Mouse (Mus musculus): ENCODE data around the gene Arfgap3. TPM values are rescaled to one million over a fixed set of nuclear protein-coding genes. Genes with fewer than 3 reads are reported as not detected.

Gene Arfgap3
- total and polyA plus RNA-seq, 2 experiments: 4.7 to 9.0 TPM

- peak overlapping the region; percentile 79 for H3K27ac ChIP-seq (replicated peaks; ENCODE audit: insufficient read depth, low read depth, low read length)
Measured at GRCm38 (mm10) chr15:83293706-83294645, 56.1 kb downstream of the Arfgap3 start.

GRCm38 (mm10) chr15:83293144-83293543 lies 56.9 kb downstream of the Arfgap3 start:
- TF ChIP-seq CTCF (IDR thresholded peaks at IDR 0.05; ENCODE audit: low read depth, low read length): no peak
- no peak for TF ChIP-seq POLR2A (IDR thresholded peaks at IDR 0.05; ENCODE audit: extremely low read depth, insufficient read depth, low read length)
- DNase-seq (ENCODE audit: extremely low read depth, low read depth, low spot score): peak; percentile 48

More at GRCm38 (mm10) chr15:83293706-83294645, 56.1 kb downstream of the Arfgap3 start:
- DNase-seq (ENCODE audit: extremely low read depth, low read depth, low spot score): no peak
- Histone ChIP-seq H3K36me3 (ENCODE audit: control insufficient read depth, insufficient read depth, low read length) (no peaks in the 10 kb centered on the region), H3K27me3 (ENCODE audit: control insufficient read depth, insufficient read depth, low read length) (no peaks in the 10 kb centered on the region), H3K4me3 (ENCODE audit: insufficient read depth, low read depth, low read length) (no peak overlapping the region), H3K9ac (ENCODE audit: low read depth, low read length) (no peak overlapping the region), H3K79me2 (ENCODE audit: control insufficient read depth, insufficient read depth, low read length) (no peaks in the 10 kb centered on the region), H3K4me1 (ENCODE audit: control insufficient read depth, insufficient read depth, low read length) (no peaks in the 10 kb centered on the region)
- WGBS: 70% methylated on average over 8 of the region's 8 CpGs
- TF ChIP-seq POLR2A (IDR thresholded peaks at IDR 0.05; ENCODE audit: extremely low read depth, insufficient read depth, low read length) (no peak), CTCF (IDR thresholded peaks at IDR 0.05; ENCODE audit: low read depth, low read length) (no peak)

GRCm38 (mm10) chr15:83292261-83293056 lies 57.6 kb downstream of the Arfgap3 start:
- DNase-seq (ENCODE audit: extremely low read depth, low read depth, low spot score): no peak
- Histone ChIP-seq H3K4me1 (ENCODE audit: control insufficient read depth, insufficient read depth, low read length) (no peaks in the 10 kb centered on the region), H3K27me3 (ENCODE audit: control insufficient read depth, insufficient read depth, low read length) (no peaks in the 10 kb centered on the region), H3K36me3 (ENCODE audit: control insufficient read depth, insufficient read depth, low read length) (no peaks in the 10 kb centered on the region), H3K4me3 (ENCODE audit: insufficient read depth, low read depth, low read length) (no peak overlapping the region), H3K9ac (ENCODE audit: low read depth, low read length) (no peak overlapping the region), H3K79me2 (ENCODE audit: control insufficient read depth, insufficient read depth, low read length) (no peaks in the 10 kb centered on the region), H3K27ac (replicated peaks; ENCODE audit: insufficient read depth, low read depth, low read length) (peak overlapping the region; percentile 82)
- TF ChIP-seq CTCF (IDR thresholded peaks at IDR 0.05; ENCODE audit: low read depth, low read length): no peak
- no peak for TF ChIP-seq POLR2A (IDR thresholded peaks at IDR 0.05; ENCODE audit: extremely low read depth, insufficient read depth, low read length)
- WGBS: 80% methylated on average over 13 of the region's 13 CpGs

More at GRCm38 (mm10) chr15:83293144-83293543, 56.9 kb downstream of the Arfgap3 start:
- Histone ChIP-seq H3K79me2 (ENCODE audit: control insufficient read depth, insufficient read depth, low read length) (no peaks in the 10 kb centered on the region), H3K4me3 (ENCODE audit: insufficient read depth, low read depth, low read length) (no peak overlapping the region), H3K9ac (ENCODE audit: low read depth, low read length) (no peak overlapping the region), H3K36me3 (ENCODE audit: control insufficient read depth, insufficient read depth, low read length) (no peaks in the 10 kb centered on the region), H3K27ac (replicated peaks; ENCODE audit: insufficient read depth, low read depth, low read length) (peak overlapping the region; percentile 82), H3K4me1 (ENCODE audit: control insufficient read depth, insufficient read depth, low read length) (no peaks in the 10 kb centered on the region), H3K27me3 (ENCODE audit: control insufficient read depth, insufficient read depth, low read length) (no peaks in the 10 kb centered on the region)
- 71% methylated on average over 6 of the region's 6 CpGs for WGBS

- no peak overlapping the region for H3K4me3 ChIP-seq (ENCODE audit: insufficient read depth, low read depth, low read length)
- H3K27ac ChIP-seq (replicated peaks; ENCODE audit: insufficient read depth, low read depth, low read length): no peak overlapping the region
- H3K9ac ChIP-seq (ENCODE audit: low read depth, low read length): no peak overlapping the region
- DNase-seq (ENCODE audit: extremely low read depth, low read depth, low spot score): no peak
- H3K79me2 ChIP-seq (ENCODE audit: control insufficient read depth, insufficient read depth, low read length): no peaks in the 10 kb centered on the region
- H3K27me3 ChIP-seq (ENCODE audit: control insufficient read depth, insufficient read depth, low read length): no peaks in the 10 kb centered on the region
- H3K4me1 ChIP-seq (ENCODE audit: control insufficient read depth, insufficient read depth, low read length): no peaks in the 10 kb centered on the region
- H3K36me3 ChIP-seq (ENCODE audit: control insufficient read depth, insufficient read depth, low read length): no peaks in the 10 kb centered on the region
- TF ChIP-seq POLR2A (IDR thresholded peaks at IDR 0.05; ENCODE audit: extremely low read depth, insufficient read depth, low read length) (no peak), CTCF (IDR thresholded peaks at IDR 0.05; ENCODE audit: low read depth, low read length) (no peak)
- WGBS: 89% methylated on average over 2 of the region's 2 CpGs
Measured at GRCm38 (mm10) chr15:83290899-83291298, 59.1 kb downstream of the Arfgap3 start.

GRCm38 (mm10) chr15:83284828-83285227 lies 65.2 kb downstream of the Arfgap3 start:
- Histone ChIP-seq H3K9ac (ENCODE audit: low read depth, low read length) (no peak overlapping the region), H3K36me3 (ENCODE audit: control insufficient read depth, insufficient read depth, low read length) (no peaks in the 10 kb centered on the region), H3K4me3 (ENCODE audit: insufficient read depth, low read depth, low read length) (no peak overlapping the region), H3K27me3 (ENCODE audit: control insufficient read depth, insufficient read depth, low read length) (no peaks in the 10 kb centered on the region), H3K79me2 (ENCODE audit: control insufficient read depth, insufficient read depth, low read length) (no peaks in the 10 kb centered on the region), H3K4me1 (ENCODE audit: control insufficient read depth, insufficient read depth, low read length) (no peaks in the 10 kb centered on the region), H3K27ac (replicated peaks; ENCODE audit: insufficient read depth, low read depth, low read length) (no peak overlapping the region)
- 52% methylated on average over 8 of the region's 8 CpGs for WGBS
- DNase-seq (ENCODE audit: extremely low read depth, low read depth, low spot score): no peak
- no peak for TF ChIP-seq CTCF (IDR thresholded peaks at IDR 0.05; ENCODE audit: low read depth, low read length)
- no peak for TF ChIP-seq POLR2A (IDR thresholded peaks at IDR 0.05; ENCODE audit: extremely low read depth, insufficient read depth, low read length)
